Mouse (Mus musculus) spleen, adult 2 months (tissue): Measurements from ENCODE around the gene Efl1.

ENCODE experiments used
- CTCF ChIP-seq: fragments of 200-500 bp; IDR thresholded peaks from 2 replicates; pipeline ENCODE4 v1.5.1; 2011; ENCODE audit warnings: mild to moderate bottlenecking, inconsistent platforms; ENCODE audit not compliant: insufficient read depth, insufficient read length, insufficient replicate concordance; ENCODE audit errors: extremely low read depth
- POLR2A ChIP-seq: fragments of 200-500 bp; IDR thresholded peaks from 2 replicates; pipeline ENCODE4 v1.6.1; 2011; ENCODE audit warnings: low read depth, low read length, inconsistent platforms

DNA sequence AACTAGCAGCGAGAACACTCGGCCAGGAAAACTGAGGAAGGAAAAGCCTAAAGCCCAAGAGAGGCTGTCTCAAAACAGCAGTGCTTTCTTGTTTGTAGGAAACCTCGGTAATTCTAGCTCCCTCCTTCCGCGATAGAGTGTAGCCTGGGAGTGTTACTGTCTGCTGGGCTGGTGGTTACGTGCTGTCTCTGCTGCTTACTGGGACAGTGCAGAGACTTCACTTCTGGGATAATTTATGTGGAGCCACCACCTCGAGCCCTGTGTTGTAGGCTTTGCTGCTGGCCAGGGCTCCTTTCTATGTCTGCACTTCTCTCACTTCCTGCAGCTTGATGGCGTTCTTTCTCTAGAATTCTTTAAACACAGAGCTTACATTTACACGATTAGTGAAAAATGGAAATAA, 124.7 kb downstream of the Efl1 start:
- TF ChIP-seq CTCF (no peak), POLR2A (no peak)
